Mouse (Mus musculus) macrophage (primary cell): Measurements from ENCODE around the gene Vmn1r228. TPM values are rescaled to one million over a fixed set of nuclear protein-coding genes. Genes with fewer than 3 reads are reported as not detected.

Source experiments
- H3K27ac ChIP-seq: fragments of 350-480 bp; formaldehyde crosslinking; 2 replicates; pipeline ENCODE4 v1.9.0; 2021
- H3K36me3 ChIP-seq: fragments of 350-480 bp; formaldehyde crosslinking; 2 replicates; pipeline ENCODE4 v1.9.0; 2021; ENCODE audit errors: inconsistent target
- H3K4me3 ChIP-seq: fragments of 350-480 bp; formaldehyde crosslinking; 2 replicates; pipeline ENCODE4 v1.9.0; 2021; ENCODE audit errors: inconsistent target
- H3K79me2 ChIP-seq: fragments of 350-480 bp; formaldehyde crosslinking; 2 replicates; pipeline ENCODE4 v1.9.0; 2021; ENCODE audit errors: inconsistent target
- WGBS: methylation state at CpG from one replicate; pipeline ENCODE4 v1.1.7; 2026; ENCODE audit warnings: inconsistent platforms; ENCODE audit not compliant: missing documents; 5-methylcytosine and 5-hydroxymethylcytosine counted together
- polyA plus RNA-seq: library from polyadenylated mRNA; stranded (reverse); fragments of 250-400 nt; gene quantifications from 3 replicates; pipeline ENCODE4 v1.2.4, GENCODE M21; 2018; ENCODE audit warnings: inconsistent platforms
- total RNA-seq, 78 experiments: library from RNA; depleted of rRNA; stranded (reverse); fragments of 250-400 nt; gene quantifications; 1 replicate in 9 of 78; 2 replicates in 24 of 78; 3 replicates in 43 of 78; 4 replicates in 2 of 78; pipeline ENCODE4 v1.2.4; 2018; ENCODE audit warnings: inconsistent platforms in 56 of 78

The Vmn1r228 gene
- total RNA-seq (2018; cell fraction: chromatin; rRNA removed): not detected
- not detected for total RNA-seq (2018; cell fraction: cytosol; rRNA removed)
- total RNA-seq (2018; cell fraction: nucleus; rRNA removed): not detected
- polyA plus RNA-seq: not detected in 3 replicates

DNA sequence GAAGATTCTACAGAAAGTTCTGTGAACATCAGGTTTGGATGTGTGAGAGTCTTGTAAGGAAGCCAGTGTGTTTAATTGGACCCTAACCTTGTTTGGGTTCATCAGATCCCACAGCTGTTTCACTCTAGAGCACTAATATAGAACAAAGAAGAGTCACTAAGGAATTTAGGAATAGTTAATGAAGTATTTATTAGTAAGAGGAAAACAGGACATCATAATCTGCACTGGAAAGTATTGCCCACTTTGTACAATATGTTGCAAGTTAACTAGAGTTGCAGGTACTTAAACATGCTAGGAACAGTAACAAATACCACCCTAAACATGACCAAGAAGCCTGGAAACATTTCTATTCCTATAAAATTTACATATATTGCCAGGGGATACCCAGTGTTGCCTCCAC, at the start of gene Vmn1r228:
Gene Vmn1r228, minus strand, starts transcription at position 101 of the 400 bp plus-strand sequence.
- Histone ChIP-seq H3K4me3 (no peak within 1 kb of the TSS), H3K36me3 (no peaks in the 10 kb centered on the region), H3K79me2 (no peaks in the 10 kb centered on the region), H3K27ac (no peak within 1 kb of the TSS)

DNA sequence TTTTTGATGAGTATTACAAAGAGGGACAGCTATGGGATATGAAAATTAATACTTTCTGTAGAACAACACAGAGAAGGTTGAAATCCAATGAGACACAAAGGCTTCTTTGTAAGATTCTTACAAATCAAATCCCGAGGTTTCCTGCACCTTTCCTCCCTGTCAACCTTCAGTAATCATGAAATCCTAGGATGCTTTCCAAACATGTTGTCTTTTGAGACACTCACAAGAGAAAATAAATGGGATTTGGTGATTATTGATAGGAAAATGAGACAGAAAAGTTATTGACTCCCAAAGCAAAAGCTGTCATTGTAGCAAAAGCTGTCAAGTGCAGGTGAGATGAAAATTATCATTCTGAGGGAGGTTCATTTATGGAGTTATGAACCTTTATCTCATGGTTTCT, 25.3 kb upstream of the Vmn1r228 start, which contains the start of gene Vmn1r229:
Gene Vmn1r229, plus strand, starts transcription at position 301 of the 400 bp plus-strand sequence.
- 47% methylated on average over 1 of the region's 1 CpGs for WGBS

DNA sequence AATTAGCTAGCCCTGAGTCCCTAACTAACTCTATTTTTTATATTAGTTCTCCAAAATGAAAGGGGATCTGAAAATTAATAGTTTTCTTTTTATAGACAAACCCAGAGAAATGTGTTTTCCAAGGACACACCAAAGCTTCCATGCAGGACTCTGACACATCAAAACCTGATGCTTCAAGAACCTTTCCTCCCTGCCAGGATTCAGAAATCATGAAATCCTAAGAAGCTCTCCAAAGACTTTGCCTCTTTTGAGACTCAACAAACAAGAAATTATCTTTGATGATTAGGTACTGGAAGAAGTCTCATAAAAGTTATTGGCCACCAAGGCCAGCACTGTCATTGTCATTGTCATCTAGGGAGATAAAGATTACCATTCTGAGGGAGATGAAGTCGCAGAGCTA, 56.4 kb downstream of the Vmn1r228 start, which contains the start of gene Vmn1r227:
Gene Vmn1r227, plus strand, starts transcription at position 301 of the 400 bp plus-strand sequence.
- H3K79me2 ChIP-seq: no peaks in the 10 kb centered on the region
- WGBS: 29% methylated on average over 1 of the region's 1 CpGs
- H3K36me3 ChIP-seq: no peaks in the 10 kb centered on the region
- no peak within 1 kb of the TSS for H3K4me3 ChIP-seq
- H3K27ac ChIP-seq: no peak within 1 kb of the TSS

More for the DNA sequence above, 25.3 kb upstream of the Vmn1r228 start, which contains the start of gene Vmn1r229:
- no peak within 1 kb of the TSS for H3K27ac ChIP-seq
- no peaks in the 10 kb centered on the region for H3K79me2 ChIP-seq
- no peak within 1 kb of the TSS for H3K4me3 ChIP-seq
- H3K36me3 ChIP-seq: no peaks in the 10 kb centered on the region

Other genes with a start within 250 kb of the Vmn1r228 start
- gene Vmn2r109, start 221.4 kb downstream of the Vmn1r228 start, polyA plus RNA-seq: not detected in 3 replicates
- gene Vmn2r110, start 189.7 kb downstream of the Vmn1r228 start, polyA plus RNA-seq: not detected in 3 replicates
- not detected in 3 replicates for gene Fpr-rs3, start 161.3 kb downstream of the Vmn1r228 start, polyA plus RNA-seq
- not detected in 3 replicates for gene Vmn1r226, start 103.3 kb downstream of the Vmn1r228 start, polyA plus RNA-seq
- gene Vmn1r227, start 56.3 kb downstream of the Vmn1r228 start, polyA plus RNA-seq: not detected in 3 replicates
- gene Vmn1r229, start 25.4 kb upstream of the Vmn1r228 start, polyA plus RNA-seq: not detected in 3 replicates
- gene Vmn1r230, start 54.3 kb upstream of the Vmn1r228 start, polyA plus RNA-seq: not detected in 3 replicates
- not detected in 3 replicates for gene Vmn1r231, start 118.9 kb upstream of the Vmn1r228 start, polyA plus RNA-seq
- not detected in 3 replicates for gene Vmn1r232, start 133.6 kb upstream of the Vmn1r228 start, polyA plus RNA-seq
- 155 to 220 TPM (median 207 TPM) in 3 replicates for gene Ppp2r1a, start 159.2 kb upstream of the Vmn1r228 start, polyA plus RNA-seq
- gene Vmn1r233, start 210.3 kb upstream of the Vmn1r228 start, polyA plus RNA-seq: not detected in 3 replicates
- 10.6 to 13.8 TPM (median 12.7 TPM) in 3 replicates for gene Zfp160, start 222.7 kb upstream of the Vmn1r228 start, polyA plus RNA-seq